7 mouse cellular contexts compared by ENCODE assay signal in the genomic region with DNA sequence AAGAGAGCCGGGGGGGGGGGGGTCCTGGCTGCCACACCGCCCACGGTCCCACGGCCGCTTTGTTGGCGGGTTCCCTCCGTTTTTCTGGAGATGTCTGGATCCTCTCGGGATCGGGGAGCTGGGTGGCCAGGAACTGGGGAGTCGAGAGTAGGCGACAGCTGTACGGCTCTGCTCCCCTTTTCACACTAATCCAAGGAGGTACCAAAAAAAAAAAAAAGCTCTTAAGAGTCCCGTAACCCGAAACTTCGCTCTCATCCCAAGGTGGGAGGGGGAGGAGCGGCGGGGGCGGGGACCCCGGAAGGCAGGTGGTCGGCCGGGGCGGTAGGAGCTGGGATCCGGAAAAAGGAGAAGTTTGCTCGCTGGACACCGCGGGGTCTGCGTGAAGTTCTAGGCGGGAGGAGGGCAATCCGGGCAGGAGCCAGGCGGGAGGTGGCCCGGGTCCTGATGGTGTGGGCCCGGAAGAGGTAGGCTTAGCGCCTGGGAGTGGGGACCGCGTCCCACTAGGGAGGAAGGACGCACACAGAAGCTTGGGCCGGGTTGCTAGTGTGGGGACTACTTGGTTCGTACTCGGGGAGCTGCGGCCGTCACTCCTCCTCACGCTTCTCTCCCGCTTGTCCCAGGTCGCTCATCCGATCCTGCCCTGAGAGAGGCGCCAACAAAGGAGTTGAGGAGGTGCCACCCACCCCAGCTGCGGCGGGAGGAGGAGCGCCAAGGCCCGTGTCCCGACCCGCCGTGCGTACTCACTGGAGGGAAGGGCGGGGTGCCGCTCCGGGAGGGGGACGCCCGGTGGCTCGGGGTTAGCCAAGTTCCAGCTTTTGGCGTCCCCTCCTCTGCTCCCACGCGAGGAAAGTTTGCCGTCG. TPM values are rescaled to one million over a fixed set of nuclear protein-coding genes. Genes with fewer than 3 reads are reported as not detected.
A peak's percentile ranks its signal among the peaks of the same experiment; 100 is the strongest.
DNase-seq lines count a peak whose midpoint lies in the region; ATAC-seq and TF ChIP-seq lines count a peak whose summit lies in the region.

No protein-coding gene starts in this region.

- TF ChIP-seq CTCF in heart, postnatal 0 days (IDR thresholded peaks at IDR 0.05; ENCODE audit: low read depth), result no peak

- ATAC-seq in erythroid progenitor cell, adult 5-6 weeks (replicated peaks; ENCODE audit: low FRiP score, poor library complexity, severe bottlenecking), result peak; percentile 34; the same call in 1 of the 2 replicates
- peak; percentile 40 for ATAC-seq in heart, postnatal 0 days (ENCODE audit: insufficient read depth, low read depth)
- ATAC-seq in megakaryocyte, adult 5-6 weeks (ENCODE audit: poor library complexity, severe bottlenecking), result peak; percentile 54
- peak; percentile 72 for ATAC-seq in stomach, embryonic 16.5 days (ENCODE audit: insufficient read depth, low FRiP score)

- no peak for TF ChIP-seq EP300 in heart, postnatal 0 days (IDR thresholded peaks at IDR 0.05; ENCODE audit: low read depth)

- peak overlapping the region; percentile 65 for H3K4me3 ChIP-seq in heart, postnatal 0 days (ENCODE audit: low read depth, low read length)
- H3K4me3 ChIP-seq in stomach, embryonic 16.5 days (replicated peaks; ENCODE audit: low read length), result peak overlapping the region; percentile 77

- WGBS in heart, postnatal 0 days, result 0% methylated on average over 55 of the region's 65 CpGs
- WGBS in stomach, embryonic 16.5 days, result under 1% methylated on average over 65 of the region's 65 CpGs

- no peaks in the 10 kb centered on the region for H3K4me1 ChIP-seq in heart, postnatal 0 days (ENCODE audit: control insufficient read depth, insufficient read depth)
- peaks cover 12% of the 10 kb centered on the region for H3K4me1 ChIP-seq in stomach, embryonic 16.5 days (ENCODE audit: control insufficient read depth, insufficient read depth, low read length)

- H3K36me3 ChIP-seq in heart, postnatal 0 days (replicated peaks; ENCODE audit: control insufficient read depth, insufficient read depth, low read length), result no peaks in the 10 kb centered on the region
- no peaks in the 10 kb centered on the region for H3K36me3 ChIP-seq in stomach, embryonic 16.5 days (ENCODE audit: control insufficient read depth, insufficient read depth, low read length)

- peak; percentile 82 for DNase-seq in Muller cell, postnatal 12 days (ENCODE audit: inconsistent ontology term)
- peak; percentile 66 for DNase-seq in adrenal gland, postnatal 25 days
- no peak for DNase-seq in heart, postnatal 0 days (ENCODE audit: low spot score)
- peak; percentile 56 for DNase-seq in kidney, postnatal 14 days

- H3K9me3 ChIP-seq in heart, postnatal 0 days (replicated peaks; ENCODE audit: control insufficient read depth, low read length), result no peaks in the 10 kb centered on the region
- H3K9me3 ChIP-seq in stomach, embryonic 16.5 days (replicated peaks; ENCODE audit: control insufficient read depth, low read length), result no peaks in the 10 kb centered on the region

- peak overlapping the region; percentile 99 for H3K4me2 ChIP-seq in heart, postnatal 0 days (ENCODE audit: low read depth, low read length)
- peak overlapping the region; percentile 99 for H3K4me2 ChIP-seq in stomach, embryonic 16.5 days (ENCODE audit: low read depth, low read length)

- H3K27ac ChIP-seq in heart, postnatal 0 days (ENCODE audit: low read depth), result no peak overlapping the region
- H3K27ac ChIP-seq in stomach, embryonic 16.5 days (ENCODE audit: low read length), result peak overlapping the region; percentile 72

- H3K27me3 ChIP-seq in heart, postnatal 0 days (ENCODE audit: control insufficient read depth, insufficient read depth, low read length), result peaks cover 35% of the 10 kb centered on the region
- H3K27me3 ChIP-seq in stomach, embryonic 16.5 days (ENCODE audit: control insufficient read depth, insufficient read depth, low read length), result peaks cover 3% of the 10 kb centered on the region

- peak overlapping the region; percentile 38; the same call in 1 of the 2 replicates for H3K9ac ChIP-seq in heart, postnatal 0 days (replicated peaks; ENCODE audit: low read depth, low read length)
- peak overlapping the region; percentile 78 for H3K9ac ChIP-seq in stomach, embryonic 16.5 days (ENCODE audit: low read length)

RNA-seq across cellular contexts. Expression of a gene that starts 1.1 kb away (rescaled TPM):
- total RNA-seq in adrenal gland, postnatal 25 days (2021), result 1.9 and 2.9 TPM in 2 replicates
- total RNA-seq in erythroid progenitor cell, adult 5-6 weeks (2015; ENCODE audit: low replicate concordance), result not detected in 2 replicates
- not detected in 2 replicates for total RNA-seq in erythroid progenitor cell, adult 5-6 weeks (2017; ENCODE audit: low replicate concordance)
- total RNA-seq in heart, postnatal 0 days (2014; rRNA removed; ENCODE audit: low replicate concordance), result 2.5 and 5.4 TPM in 2 replicates
- 1.2 and 1.6 TPM in 2 replicates for polyA plus RNA-seq in heart, postnatal 0 days (2015; fragmentation: Nextera tagmentation; extraction: Ambion mirVana)
- 0.09 and 0.11 TPM in 2 replicates for total RNA-seq in megakaryocyte, adult 5-6 weeks (2015)
- total RNA-seq in megakaryocyte, adult 5-6 weeks (2017), result not detected in 2 replicates
- polyA plus RNA-seq in stomach, embryonic 16.5 days (2015; fragmentation: Nextera tagmentation; extraction: Ambion mirVana), result 3.9 and 4.1 TPM in 2 replicates
